Mouse (Mus musculus) forebrain, embryonic 14.5 days (tissue): ENCODE measurements around the gene Celf2. TPM values are rescaled to one million over a fixed set of nuclear protein-coding genes. Genes with fewer than 3 reads are reported as not detected.

ENCODE experiments used
- ATAC-seq: fragments of 200-750 bp; cut with Nextera tagmentation; 2 replicates; pipeline ENCODE4 v1.8.0; 2017; ENCODE audit warnings: mild to moderate bottlenecking, moderate library complexity
- DNase-seq: peaks from one replicate; pipeline ENCODE4 v3.0.0-alpha.2; 2015; ENCODE audit warnings: low spot score
- H3K27ac ChIP-seq: fragments of 300-500 bp; sonication (generic); 2 replicates; pipeline ENCODE4 v1.5.1; 2014; ENCODE audit warnings: low read depth, mild to moderate bottlenecking, control low read depth, low read length, moderate library complexity
- H3K27me3 ChIP-seq: fragments of 300-500 bp; sonication (generic); replicated peaks from 2 replicates; pipeline ENCODE4 v1.6.1; 2014; ENCODE audit warnings: low read length, control low read depth, mixed read lengths; ENCODE audit not compliant: control insufficient read depth, insufficient read depth
- H3K36me3 ChIP-seq: fragments of 300-500 bp; sonication (generic); 2 replicates; pipeline ENCODE4 v1.6.1; 2014; ENCODE audit warnings: low read length, control low read depth; ENCODE audit not compliant: control insufficient read depth, insufficient read depth
- H3K4me1 ChIP-seq: fragments of 300-500 bp; sonication (generic); 2 replicates; pipeline ENCODE4 v1.6.1; 2014; ENCODE audit warnings: antibody characterized with exemption, low read length, control low read depth; ENCODE audit not compliant: control insufficient read depth, insufficient read depth
- H3K4me2 ChIP-seq: fragments of 300-500 bp; sonication (generic); 2 replicates; pipeline ENCODE4 v1.6.1; 2014; ENCODE audit warnings: mild to moderate bottlenecking, control low read depth, low read length
- H3K4me3 ChIP-seq: fragments of 300-500 bp; sonication (generic); 2 replicates; pipeline ENCODE4 v1.5.1; 2014; ENCODE audit warnings: low read depth, low read length, control low read depth
- H3K9ac ChIP-seq: fragments of 300-500 bp; sonication (generic); 2 replicates; pipeline ENCODE4 v1.6.1; 2014; ENCODE audit warnings: mild to moderate bottlenecking, low read length, control low read depth, moderate library complexity
- H3K9me3 ChIP-seq: fragments of 300-500 bp; sonication (generic); replicated peaks from 2 replicates; pipeline ENCODE4 v1.6.1; 2016; ENCODE audit warnings: low read length, control low read depth, mixed read lengths; ENCODE audit not compliant: control insufficient read depth
- WGBS: fragments of 180-500 bp; shearing (Covaris S2); extraction: QIAGEN DNeasy Blood & Tissue Kit; methylation state at CpG from one replicate; pipeline ENCODE4 v1.1.7; 2014; 5-methylcytosine and 5-hydroxymethylcytosine counted together
- polyA plus RNA-seq: library from polyadenylated mRNA; unstranded; fragments of >200 nt; fragmentation: Nextera tagmentation; extraction: Ambion mirVana; gene quantifications from 2 replicates; pipeline ENCODE4 v1.2.1, GENCODE M21; 2014

Gene Celf2
- polyA plus RNA-seq, 1 experiment from 2014 or later, result 198 TPM

DNA sequence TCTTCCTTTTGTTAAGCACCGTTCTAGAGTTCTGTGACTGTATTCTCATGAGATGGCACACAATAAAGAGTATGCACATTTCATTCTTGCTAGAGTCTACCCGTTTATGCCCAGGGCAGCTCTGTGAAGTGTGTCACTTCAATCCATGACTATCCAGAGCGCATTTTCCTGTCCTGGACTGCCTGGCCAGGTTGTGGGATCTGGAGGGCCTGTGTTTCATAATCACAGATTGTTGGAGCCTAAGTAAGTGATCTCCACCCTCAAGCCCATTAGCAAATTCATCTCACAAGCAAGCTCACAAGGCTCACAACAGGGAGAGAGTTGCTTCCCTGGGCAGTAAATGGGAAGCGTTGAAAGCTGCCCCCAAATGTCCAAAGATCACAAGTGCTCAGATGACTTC is 395.6 kb downstream of the Celf2 start:
- Histone ChIP-seq H3K4me2 (no peak overlapping the region), H3K27ac (no peak overlapping the region), H3K4me3 (no peak overlapping the region), H3K4me1 (peaks cover 12% of the 10 kb centered on the region), H3K27me3 (no peaks in the 10 kb centered on the region), H3K9me3 (no peaks in the 10 kb centered on the region), H3K9ac (no peak overlapping the region), H3K36me3 (no peaks in the 10 kb centered on the region)
- ATAC-seq (no peak), DNase-seq (no peak)
- 74% methylated on average over 4 of the region's 4 CpGs for WGBS

DNA sequence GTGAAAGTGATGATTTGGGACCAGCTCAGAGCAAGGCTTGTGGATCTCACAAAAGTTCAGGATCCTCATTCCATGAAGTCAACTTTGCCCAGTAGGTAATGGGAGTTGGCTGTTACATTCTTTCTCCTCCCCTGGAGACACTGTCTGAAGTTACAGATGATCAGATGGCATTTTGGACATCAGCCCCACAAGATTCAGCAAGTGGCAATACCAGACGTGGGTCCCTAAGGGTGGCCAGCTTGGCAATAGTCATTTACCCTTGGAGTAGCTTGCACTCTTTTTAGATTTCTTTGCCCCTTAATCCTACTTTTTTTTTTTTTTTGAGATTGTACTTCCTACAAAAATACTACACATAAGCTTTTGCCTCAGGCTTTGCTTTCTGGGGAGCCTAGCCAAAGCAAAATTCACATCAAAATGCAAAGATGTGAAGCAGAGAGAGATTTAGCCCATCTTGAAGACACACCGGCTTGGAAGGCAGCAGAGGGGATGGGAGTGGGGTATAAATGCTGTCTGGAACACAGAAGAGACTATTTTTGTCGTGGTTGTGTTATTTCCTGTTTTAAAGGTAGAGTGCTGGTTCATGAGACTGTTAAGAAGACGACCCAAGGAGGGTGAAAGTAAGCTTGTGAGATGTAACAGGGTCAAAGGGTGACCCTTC is 397.1 kb downstream of the Celf2 start:
- no peaks in the 10 kb centered on the region for H3K27me3 ChIP-seq
- peaks cover 12% of the 10 kb centered on the region for H3K4me1 ChIP-seq
- ATAC-seq (no peak), DNase-seq (no peak)
- H3K4me3 ChIP-seq, result no peak overlapping the region
- no peaks in the 10 kb centered on the region for H3K36me3 ChIP-seq
- 77% methylated on average over 4 of the region's 4 CpGs for WGBS
- H3K27ac ChIP-seq, result no peak overlapping the region
- H3K9me3 ChIP-seq, result no peaks in the 10 kb centered on the region
- no peak overlapping the region for H3K9ac ChIP-seq
- H3K4me2 ChIP-seq, result no peak overlapping the region

GRCm38 (mm10) chr2:7093414-7093813 is 415.9 kb downstream of the Celf2 start:
- Histone ChIP-seq H3K4me1 (peaks cover 22% of the 10 kb centered on the region), H3K9me3 (no peaks in the 10 kb centered on the region), H3K4me2 (no peak overlapping the region), H3K9ac (no peak overlapping the region), H3K4me3 (no peak overlapping the region), H3K27me3 (no peaks in the 10 kb centered on the region), H3K36me3 (no peaks in the 10 kb centered on the region), H3K27ac (peak overlapping the region; percentile 10; the same call in 1 of the 2 replicates)
- DNase-seq (no peak), ATAC-seq (no peak)
- 17% methylated on average over 3 of the region's 3 CpGs for WGBS

DNA sequence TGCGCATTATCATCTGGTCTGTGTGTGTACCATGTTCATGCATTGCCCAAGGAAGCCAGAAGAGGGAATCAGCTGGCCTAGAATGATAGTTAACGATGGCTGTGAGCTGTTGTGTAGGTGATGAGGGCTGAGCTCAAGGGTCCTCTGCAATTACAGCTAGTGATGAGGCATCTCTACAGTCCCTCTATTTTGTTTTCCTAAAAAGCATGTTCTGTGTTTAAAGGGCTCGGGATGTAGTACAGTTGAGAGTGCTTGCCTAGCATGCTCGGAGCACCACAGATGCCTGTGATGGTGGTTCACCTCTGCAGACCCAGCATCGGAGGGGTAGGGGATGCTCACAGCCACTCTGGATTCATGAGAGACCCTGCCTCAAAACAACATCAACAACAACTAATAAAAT is 416.7 kb downstream of the Celf2 start:
- no peak for DNase-seq
- no peaks in the 10 kb centered on the region for H3K36me3 ChIP-seq
- H3K27me3 ChIP-seq, result no peaks in the 10 kb centered on the region
- no peak for ATAC-seq
- H3K4me1 ChIP-seq, result peaks cover 24% of the 10 kb centered on the region
- no peak overlapping the region for H3K9ac ChIP-seq
- no peak overlapping the region for H3K4me2 ChIP-seq
- H3K27ac ChIP-seq, result no peak overlapping the region; the same call in 1 of the 2 replicates
- no peak overlapping the region for H3K4me3 ChIP-seq
- no peaks in the 10 kb centered on the region for H3K9me3 ChIP-seq
- 92% methylated on average over 5 of the region's 5 CpGs for WGBS

DNA sequence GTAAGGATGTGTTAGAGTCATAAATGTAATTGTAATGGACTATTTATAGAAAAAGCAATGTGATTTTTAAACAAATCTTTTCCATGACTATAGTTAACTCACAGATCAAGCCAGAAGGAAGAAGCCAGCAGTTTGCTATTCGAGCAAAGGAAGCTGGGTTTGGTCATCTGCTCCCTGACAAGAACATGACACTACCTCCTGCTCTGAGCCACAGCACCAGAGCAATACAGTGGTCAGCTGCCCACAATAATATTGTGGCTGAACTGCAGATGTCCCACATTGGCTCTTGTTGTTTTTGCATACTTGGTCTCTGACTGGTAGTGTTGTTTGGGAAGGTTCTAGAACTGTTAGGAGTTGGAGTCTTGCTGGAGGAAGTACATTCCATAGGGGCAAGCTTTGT is 418.9 kb downstream of the Celf2 start:
- H3K9me3 ChIP-seq, result no peaks in the 10 kb centered on the region
- no peak overlapping the region for H3K4me2 ChIP-seq
- no peaks in the 10 kb centered on the region for H3K27me3 ChIP-seq
- ATAC-seq (no peak), DNase-seq (no peak)
- no peaks in the 10 kb centered on the region for H3K36me3 ChIP-seq
- peaks cover 27% of the 10 kb centered on the region for H3K4me1 ChIP-seq
- peak overlapping the region; percentile 90 for H3K27ac ChIP-seq
- H3K9ac ChIP-seq, result no peak overlapping the region
- WGBS, result 93% methylated on average over 1 of the region's 1 CpGs
- no peak overlapping the region for H3K4me3 ChIP-seq

GRCm38 (mm10) chr2:7089069-7089834 is 420.1 kb downstream of the Celf2 start:
- ATAC-seq (peak; percentile 94), DNase-seq (peak; percentile 98)
- H3K4me2 ChIP-seq, result peak overlapping the region; percentile 8; the same call in 1 of the 2 replicates
- no peaks in the 10 kb centered on the region for H3K36me3 ChIP-seq
- no peaks in the 10 kb centered on the region for H3K27me3 ChIP-seq
- no peak overlapping the region for H3K4me3 ChIP-seq
- H3K4me1 ChIP-seq, result peaks cover 27% of the 10 kb centered on the region
- no peaks in the 10 kb centered on the region for H3K9me3 ChIP-seq
- WGBS, result 5% methylated on average over 7 of the region's 7 CpGs
- peak overlapping the region; percentile 90 for H3K27ac ChIP-seq
- no peak overlapping the region for H3K9ac ChIP-seq

DNA sequence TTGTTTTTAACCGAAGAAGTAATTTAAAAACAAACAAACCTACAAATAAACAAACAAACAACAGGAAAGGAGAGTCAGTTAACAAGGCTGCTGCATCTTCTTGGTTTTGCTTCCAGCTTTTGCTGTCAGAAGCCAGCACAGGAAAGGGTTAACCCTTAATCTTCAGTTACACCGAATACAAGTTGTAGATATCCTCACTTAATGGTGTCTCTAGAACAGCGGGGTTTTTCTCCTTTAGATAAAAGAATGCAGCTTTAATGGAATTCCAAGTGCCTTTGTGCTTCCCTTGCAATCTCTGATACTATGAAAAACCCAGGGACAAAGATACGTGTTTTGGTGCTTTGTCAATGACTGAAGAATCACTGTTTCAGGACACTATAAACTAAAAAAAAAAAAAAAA is 420.8 kb downstream of the Celf2 start:
- ATAC-seq, result peak; percentile 19
- peak overlapping the region; percentile 90 for H3K27ac ChIP-seq
- H3K9ac ChIP-seq, result no peak overlapping the region; the same call in 1 of the 2 replicates
- 10% methylated on average over 4 of the region's 4 CpGs for WGBS
- H3K4me3 ChIP-seq, result no peak overlapping the region
- H3K4me1 ChIP-seq, result peaks cover 27% of the 10 kb centered on the region
- no peaks in the 10 kb centered on the region for H3K9me3 ChIP-seq
- H3K27me3 ChIP-seq, result no peaks in the 10 kb centered on the region
- no peaks in the 10 kb centered on the region for H3K36me3 ChIP-seq
- peak overlapping the region; percentile 8; the same call in 1 of the 2 replicates for H3K4me2 ChIP-seq
- DNase-seq, result peak; percentile 83

GRCm38 (mm10) chr2:7087480-7087879 is 421.9 kb downstream of the Celf2 start:
- no peaks in the 10 kb centered on the region for H3K9me3 ChIP-seq
- 53% methylated on average over 14 of the region's 14 CpGs for WGBS
- H3K36me3 ChIP-seq, result no peaks in the 10 kb centered on the region
- no peak overlapping the region for H3K9ac ChIP-seq
- no peak for ATAC-seq
- H3K4me2 ChIP-seq, result no peak overlapping the region
- no peak overlapping the region for H3K4me3 ChIP-seq
- H3K27ac ChIP-seq, result peak overlapping the region; percentile 53
- H3K4me1 ChIP-seq, result peaks cover 25% of the 10 kb centered on the region
- DNase-seq, result no peak
- no peaks in the 10 kb centered on the region for H3K27me3 ChIP-seq

DNA sequence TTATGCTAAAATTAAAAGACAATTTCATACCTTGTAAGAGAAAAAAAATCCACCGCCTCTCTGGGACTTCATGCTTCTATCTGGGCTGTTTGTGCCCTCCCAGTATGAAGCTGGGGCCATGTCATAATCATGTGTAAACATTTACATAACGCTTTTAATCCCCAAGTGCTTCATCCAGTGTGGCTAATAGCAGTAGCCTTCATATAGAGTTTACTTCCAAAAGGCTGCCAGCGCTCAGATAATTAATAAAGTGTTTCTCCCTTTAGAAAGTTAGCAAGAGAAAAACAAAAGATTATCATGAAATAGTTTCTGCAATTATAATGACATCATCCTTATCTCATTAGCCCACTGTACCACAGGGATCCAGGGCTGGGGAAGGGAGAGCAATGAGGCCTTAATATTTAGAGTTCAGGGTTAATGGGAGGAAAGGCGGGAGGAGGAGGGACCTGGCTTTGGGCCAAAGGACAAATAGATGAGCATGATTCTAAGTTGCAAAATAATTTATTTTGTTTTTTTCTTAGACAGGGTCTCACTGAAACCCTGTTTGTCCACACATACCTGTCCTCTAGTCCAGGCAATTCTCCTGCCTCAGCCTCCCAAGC is 425.8 kb downstream of the Celf2 start:
- H3K27me3 ChIP-seq, result no peaks in the 10 kb centered on the region
- no peak overlapping the region for H3K4me3 ChIP-seq
- H3K36me3 ChIP-seq, result no peaks in the 10 kb centered on the region
- no peak overlapping the region for H3K4me2 ChIP-seq
- H3K9me3 ChIP-seq, result no peaks in the 10 kb centered on the region
- WGBS, result 55% methylated on average over 4 of the region's 4 CpGs
- DNase-seq, result no peak
- no peak overlapping the region for H3K27ac ChIP-seq
- peaks cover 27% of the 10 kb centered on the region for H3K4me1 ChIP-seq
- no peak for ATAC-seq
- no peak overlapping the region for H3K9ac ChIP-seq
